Mouse (Mus musculus): ENCODE data around the gene Zfp618.

DNA sequence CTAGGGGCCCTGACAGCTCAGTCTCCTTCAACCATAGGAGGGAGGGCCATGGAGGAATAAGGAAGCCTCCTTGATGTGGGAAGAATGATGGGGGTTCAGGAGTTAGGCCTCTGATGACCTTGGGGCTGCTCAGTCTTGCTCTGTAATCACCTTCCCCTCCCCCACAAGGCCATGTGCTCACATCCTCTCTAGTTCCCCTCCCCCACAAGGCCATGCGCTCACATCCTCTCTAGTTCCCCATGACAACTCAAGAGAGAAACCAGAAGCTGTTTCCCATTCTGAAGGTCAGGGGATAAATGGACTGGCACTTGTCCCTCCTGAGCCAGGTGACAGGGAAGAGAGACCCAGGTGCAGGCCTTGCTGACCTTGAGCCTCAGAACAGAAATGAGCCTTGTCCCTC, 124.1 kb downstream of the Zfp618 start:
- no peak for TF ChIP-seq FLI1 (IDR thresholded peaks at IDR 0.05; ENCODE audit: low read length)
- TF ChIP-seq GATA1 (IDR thresholded peaks at IDR 0.05; ENCODE audit: borderline replicate concordance, low read length) = no peak
